Mouse (Mus musculus): ENCODE measurements around the gene Sema3g.

DNA sequence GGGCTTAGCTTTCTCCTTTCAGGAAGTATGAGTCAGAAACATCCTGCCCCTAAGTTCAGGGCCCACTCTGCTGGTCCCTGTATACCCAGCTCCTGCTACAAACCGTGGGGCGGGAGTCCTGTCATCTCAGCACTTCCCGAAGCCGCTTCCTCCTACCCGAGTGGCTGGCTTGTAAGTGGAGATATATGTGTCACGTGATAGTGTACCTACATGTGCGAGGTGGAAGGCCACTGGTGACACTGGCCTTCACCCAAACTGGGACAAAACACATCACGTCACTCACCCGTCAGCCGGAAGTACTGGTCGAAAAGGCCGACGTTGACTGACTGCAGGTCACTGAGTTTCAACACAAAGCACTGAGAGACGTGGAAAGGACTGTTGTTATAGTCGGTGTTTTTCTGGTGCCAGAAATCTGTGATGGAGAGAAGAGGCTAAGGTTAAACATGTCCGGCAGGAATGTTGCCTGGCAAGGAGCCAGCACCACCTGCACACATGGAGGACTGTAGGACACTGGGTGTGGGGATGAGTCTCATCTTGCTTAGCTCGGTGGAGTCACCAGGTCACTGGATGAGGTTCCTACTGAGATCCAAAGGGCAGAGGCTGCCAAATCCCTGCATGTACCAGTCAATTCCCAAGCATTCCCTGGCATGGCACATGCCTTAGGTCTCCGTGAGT, 44.7 kb upstream of the Sema3g start:
- TF ChIP-seq CTCF (IDR thresholded peaks at IDR 0.05; ENCODE audit: low read depth, low read length) (no peak), TAL1 (conservative IDR thresholded peaks at IDR 0.05; ENCODE audit: low read depth, low read length) (no peak), GATA1 (IDR thresholded peaks at IDR 0.05; ENCODE audit: borderline replicate concordance, low read length) (no peak)

All from G1E (cell line).